Mouse (Mus musculus) c-Kit-positive CD71-positive TER-119-positive erythroid progenitor cells, embryonic 14.5 days (primary cell): Measurements from ENCODE around the gene Cxcl16.
"Not testable (repeated sequence)": the region's sequence is repeated elsewhere in the genome, so short reads cannot be mapped to it uniquely, and the experiment has no call there.

Experiments used
- DNase-seq: peaks from one replicate; pipeline ENCODE4 v3.0.0-alpha.2; 2013; ENCODE audit warnings: low spot score

Cxcl16 gene

DNA sequence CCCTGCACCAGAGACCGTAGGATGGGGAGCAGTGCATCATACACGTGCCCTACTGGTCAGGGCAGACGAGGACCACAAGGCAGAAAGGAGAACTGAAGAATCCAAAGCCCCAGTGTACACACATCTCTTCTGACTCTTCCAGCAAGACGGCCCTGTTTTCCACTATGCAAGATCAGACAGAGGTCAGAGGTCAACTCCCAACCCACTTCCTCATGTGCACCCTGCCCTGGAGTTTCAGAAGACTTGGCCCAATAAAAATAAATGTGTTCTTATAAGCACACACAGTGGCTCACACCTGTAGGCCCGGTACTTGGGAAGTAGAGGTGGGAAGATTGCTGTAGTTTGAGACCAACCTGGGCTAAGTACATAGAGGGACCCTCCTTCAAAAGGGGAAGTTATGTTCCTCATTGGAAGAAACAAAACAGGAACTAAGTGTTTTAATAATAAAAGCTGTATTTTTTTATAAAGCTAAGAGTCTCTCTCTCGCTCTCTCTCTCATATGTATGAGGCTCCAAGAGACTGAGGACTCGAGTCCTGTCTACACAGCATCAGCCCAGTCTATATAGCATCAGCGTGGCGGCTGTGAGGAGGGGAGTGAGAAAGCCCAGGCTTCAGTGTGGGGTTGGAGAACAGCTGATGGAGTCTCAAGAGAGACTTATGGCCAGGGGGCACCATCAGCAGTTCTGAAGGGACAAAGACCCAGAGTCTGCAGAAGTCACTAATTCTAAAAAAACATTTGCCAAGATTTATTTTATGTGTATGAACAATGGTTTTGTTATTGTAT, 6.3 kb downstream of the Cxcl16 start:
- DNase-seq, result no peak

DNA sequence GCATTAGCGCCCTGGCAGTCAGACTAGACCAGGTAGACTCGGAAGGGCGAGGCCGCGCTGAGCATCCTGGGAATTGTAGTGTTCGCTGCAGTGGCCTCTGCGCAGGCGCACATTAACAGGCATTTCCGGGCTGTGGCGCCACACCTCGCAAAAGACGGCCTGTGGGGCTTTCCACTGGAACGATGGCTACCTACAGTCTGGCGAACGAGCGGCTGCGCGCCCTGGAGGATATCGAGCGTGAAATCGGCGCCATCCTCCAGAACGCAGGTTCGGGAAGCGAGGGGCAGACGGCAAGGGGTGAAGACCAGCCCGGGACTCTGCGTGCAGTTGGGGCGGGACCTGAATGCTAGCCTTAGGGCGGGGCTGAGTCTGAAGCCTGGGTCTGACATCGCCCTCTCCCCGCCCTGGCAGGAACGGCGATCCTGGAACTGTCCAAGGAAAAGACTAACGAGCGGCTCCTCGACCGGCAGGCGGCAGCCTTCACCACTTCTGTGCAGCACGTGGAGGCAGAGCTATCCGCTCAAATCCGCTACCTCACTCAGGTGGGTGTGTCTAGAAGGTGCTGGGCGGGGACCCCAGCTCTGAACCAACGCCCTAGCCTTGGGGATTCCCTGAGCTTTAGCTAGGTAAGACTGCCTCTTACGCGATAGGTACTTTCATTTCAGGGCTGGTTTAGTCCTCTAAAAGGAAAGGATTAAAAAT, 7.8 kb downstream of the Cxcl16 start, which contains the start of gene Med11:
Med11 (plus strand) TSS at position 123 of the 702 bp plus-strand sequence.
- DNase-seq, result peak; percentile 94

DNA sequence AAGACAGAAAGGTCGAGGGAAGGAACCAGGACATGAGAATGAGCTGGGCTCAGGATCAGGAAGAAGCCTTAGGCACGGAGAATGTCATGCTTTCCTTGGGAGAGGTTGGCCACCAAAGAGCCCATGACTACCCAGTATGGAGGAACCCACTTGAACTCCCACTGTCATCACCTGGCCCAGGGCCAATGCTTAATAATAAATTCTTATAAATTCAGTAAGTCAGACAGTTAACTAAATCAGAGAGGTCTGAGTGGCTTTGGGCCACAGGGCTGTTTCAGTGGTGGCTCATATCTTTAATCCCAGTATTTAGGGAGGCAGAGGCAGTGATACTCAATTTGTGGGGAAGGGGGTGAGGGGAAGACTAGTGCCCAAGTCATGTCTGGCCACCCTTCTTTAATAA, 8.9 kb downstream of the Cxcl16 start:
- DNase-seq, result no peak

DNA sequence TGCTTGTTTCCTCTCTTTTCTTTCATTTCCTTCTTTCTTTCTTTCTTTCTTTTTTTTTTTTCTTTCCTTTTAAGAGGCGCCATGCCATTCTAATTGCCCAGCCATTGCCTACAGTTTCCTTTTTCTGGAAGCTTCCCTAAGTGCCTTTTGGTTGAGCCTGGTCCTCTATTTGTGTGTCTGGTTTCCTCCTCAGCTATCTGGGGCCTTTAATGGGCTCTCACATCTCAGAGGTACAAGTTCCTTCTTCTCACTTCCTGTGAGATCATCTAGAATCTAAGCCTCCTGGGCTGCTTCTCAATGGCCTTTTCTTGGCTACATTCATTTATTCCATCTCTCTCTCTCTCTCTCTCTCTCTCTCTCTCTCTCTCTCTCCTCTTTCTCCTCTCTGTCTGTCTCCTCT, 12.4 kb downstream of the Cxcl16 start:
- no peak for DNase-seq

DNA sequence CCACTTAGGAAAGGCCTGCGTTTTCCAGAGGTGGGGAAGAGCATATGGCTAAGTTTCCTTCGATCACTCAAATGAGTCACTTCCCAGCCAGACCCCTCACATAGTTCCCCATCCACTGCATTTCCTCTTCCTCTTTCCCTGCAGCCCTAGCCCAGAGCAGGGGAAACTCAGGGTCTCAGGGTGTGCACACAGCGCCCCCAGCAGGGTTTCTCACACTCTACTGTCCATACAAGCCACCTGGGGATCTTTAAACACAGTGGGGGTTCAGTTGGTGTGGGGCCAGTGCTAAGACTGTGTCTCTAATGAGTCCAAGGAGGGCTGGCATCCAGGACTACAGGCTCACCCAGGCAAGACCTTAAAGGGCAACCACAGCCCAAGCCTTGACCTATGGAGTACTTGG, 13.0 kb downstream of the Cxcl16 start:
- DNase-seq, result no peak

DNA sequence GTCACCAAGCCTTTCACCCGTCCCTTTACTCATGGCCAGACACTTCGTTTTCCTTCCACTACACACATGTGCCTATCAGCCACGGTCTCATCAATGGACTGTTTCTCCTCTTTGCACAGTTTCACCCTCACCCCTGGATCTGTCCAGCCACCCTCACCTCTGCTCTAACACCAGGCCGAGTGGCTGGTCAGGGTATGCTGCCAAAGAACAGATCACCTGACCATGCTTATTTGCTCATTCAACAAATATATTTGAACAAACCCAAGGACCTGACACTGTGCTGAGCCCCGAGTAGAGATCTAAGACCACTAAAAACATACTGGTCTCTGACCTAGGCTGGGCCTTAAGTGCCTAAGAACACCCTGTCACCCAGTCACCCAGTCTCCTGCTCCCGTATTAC, 15.1 kb downstream of the Cxcl16 start:
- no peak for DNase-seq

DNA sequence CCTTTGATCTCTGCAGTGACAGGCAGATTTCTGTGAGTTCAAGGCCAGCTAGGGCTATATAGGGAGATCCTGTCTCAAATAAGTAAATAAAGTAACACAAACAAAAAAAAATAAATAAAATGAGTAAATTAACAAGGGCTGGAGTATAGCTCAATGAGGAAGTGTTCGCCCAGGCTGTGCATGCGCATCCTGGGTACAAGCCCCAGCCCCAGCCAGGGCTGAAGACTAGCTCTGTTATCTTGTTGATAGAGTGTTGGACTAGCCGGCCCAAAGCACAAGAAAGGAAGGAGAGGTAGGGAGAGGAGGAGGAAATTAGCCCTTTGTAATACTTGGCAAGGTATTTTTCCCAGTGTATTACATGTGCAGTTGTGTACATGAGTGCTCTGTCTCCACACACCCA, 15.8 kb downstream of the Cxcl16 start:
- no peak for DNase-seq

DNA sequence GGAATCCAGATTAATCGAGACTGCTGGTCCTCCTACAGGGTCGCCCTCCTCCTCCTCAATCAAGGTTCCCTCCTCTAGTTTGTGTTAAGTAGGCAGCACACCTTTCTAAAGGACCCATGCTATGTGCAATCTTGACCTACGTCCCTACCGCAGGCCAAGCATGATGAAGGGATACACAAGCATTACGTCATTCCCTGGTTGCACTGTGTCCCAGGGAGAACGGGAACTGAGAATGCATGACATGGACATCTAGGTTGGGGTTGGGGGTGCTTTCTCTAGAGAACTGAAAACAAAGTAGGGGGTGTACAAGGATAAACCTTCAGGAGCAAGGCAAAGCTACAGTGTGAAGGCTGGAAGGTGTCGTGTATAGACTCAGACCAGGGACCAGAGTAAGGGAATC, 17.9 kb downstream of the Cxcl16 start:
- no peak for DNase-seq

DNA sequence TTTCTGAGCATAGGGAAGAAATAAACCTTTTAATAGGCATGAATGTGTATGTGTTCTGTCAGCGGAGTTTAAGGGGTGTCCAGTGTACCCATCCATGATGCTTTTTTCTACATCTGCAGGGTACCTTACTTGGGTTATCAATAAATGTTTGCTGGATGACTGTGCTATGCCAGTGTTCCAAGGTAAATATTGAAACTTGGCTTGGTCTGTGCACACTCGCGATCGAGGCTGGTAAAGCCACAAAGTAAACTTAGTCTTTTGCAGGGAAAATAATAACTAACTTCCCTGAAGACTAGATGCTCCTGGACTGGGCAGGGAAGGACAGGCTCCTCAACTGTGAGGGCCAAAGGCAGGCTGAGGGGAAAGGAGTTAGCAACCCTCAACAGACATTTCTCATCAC, 19.1 kb downstream of the Cxcl16 start:
- DNase-seq, result no peak

DNA sequence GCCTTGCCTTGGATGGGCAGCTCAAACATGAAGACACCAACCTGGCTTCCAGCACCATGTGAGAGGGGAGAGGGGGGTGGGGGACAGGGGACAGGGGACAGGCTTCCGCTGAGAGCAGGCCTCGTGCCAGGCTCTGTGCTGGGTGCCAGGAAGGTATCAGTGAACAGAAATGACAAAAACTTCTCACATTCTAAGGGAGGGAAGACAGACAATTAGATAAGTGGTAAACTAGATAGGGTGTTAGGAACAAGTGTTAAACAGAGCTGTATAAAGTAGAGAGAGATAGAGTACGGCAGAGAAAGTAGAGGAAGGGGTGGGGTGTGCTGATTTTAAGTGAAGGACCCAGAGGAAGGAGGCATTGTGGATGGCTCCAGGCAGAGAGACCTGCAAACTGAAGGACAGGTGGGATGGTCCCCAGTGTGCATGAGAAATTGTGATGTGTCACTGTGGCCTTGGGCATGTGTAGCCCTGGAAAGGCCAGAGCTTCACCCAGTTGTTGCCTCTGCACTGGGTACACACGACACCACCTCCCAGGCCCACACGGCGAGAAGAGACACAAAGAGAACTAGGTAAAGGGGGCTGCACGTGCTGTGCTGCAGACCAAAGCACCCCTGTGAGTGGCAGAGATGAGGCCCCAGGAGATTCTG, 20.9 kb downstream of the Cxcl16 start:
- no peak for DNase-seq

DNA sequence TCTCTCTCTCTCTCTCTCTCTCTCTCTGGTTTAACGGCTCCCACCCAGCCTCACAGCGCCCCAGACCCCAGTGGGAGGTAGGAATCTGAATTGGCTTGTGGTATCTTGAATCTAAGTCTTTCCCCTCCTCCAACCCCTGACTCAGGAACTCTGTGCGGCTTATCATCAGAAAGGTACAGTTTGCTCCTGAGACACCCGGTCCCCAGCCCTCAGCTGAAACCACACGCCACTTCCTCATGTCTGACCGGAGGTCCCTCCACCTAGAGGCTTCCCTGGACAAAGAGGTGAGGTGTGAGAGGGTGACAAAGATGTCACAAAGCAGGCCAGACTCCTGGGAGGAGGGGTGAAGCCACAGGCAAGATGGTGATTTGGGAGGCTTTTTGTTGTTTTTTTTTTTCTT, 22.4 kb downstream of the Cxcl16 start:
- no peak for DNase-seq

DNA sequence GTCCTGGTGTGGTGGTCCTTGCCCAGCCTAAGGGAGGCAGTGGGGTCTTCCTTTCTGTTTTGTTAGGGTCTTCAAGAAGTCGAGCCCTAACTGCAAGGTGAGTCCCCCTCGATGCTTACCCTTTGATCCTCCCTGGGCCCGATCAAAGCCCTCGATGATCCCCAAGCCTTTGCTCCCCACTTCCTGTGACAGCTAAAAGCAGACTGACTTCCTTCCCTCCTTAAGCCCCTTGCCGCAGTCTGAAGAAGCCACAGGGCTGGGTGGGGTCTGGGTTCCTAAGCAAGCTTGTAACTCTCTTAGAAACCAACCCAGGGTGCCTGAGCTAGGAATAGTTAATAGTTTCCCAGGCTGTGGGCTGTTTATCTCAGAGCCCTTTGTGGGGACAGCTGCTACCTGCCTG, 24.3 kb downstream of the Cxcl16 start:
- no peak for DNase-seq

DNA sequence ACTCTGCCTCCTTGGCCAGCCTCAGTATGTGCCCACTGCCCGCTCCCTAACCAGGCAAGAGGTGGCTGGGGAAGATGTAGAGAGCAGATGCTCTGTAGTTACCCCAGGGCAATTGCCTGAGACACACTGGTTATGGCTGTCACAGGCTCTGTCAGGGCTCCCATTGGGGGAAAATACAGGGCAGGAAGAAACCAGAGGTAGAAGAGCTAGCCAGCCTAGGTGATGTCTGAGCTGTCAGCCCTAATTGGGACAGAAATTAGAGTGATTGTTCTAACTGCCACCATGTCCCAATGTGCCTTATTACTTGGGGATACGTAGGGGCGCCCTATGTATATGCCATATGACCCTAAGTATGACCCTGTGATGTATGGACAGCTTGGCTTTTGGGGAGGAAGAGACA, 25.8 kb downstream of the Cxcl16 start:
- DNase-seq, result no peak

DNA sequence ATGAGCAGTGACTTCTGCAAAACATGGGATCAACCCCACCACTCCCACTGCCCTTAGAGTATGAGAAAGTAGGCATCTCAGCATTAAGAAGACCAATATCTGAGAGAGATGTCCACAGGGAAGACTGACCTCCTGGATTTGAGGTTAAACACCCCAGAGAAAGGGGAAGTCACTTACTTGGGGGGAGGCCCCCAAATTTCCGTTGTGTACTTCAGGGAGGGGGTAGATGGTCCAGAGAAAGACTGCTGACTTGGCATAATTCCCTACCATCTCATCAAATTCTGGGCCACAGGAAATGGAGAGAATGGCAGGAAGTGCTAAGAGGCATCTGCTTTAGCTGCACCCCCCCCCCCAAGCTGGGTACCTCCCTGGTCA, 26.2 kb downstream of the Cxcl16 start:
- DNase-seq, result no peak

DNA sequence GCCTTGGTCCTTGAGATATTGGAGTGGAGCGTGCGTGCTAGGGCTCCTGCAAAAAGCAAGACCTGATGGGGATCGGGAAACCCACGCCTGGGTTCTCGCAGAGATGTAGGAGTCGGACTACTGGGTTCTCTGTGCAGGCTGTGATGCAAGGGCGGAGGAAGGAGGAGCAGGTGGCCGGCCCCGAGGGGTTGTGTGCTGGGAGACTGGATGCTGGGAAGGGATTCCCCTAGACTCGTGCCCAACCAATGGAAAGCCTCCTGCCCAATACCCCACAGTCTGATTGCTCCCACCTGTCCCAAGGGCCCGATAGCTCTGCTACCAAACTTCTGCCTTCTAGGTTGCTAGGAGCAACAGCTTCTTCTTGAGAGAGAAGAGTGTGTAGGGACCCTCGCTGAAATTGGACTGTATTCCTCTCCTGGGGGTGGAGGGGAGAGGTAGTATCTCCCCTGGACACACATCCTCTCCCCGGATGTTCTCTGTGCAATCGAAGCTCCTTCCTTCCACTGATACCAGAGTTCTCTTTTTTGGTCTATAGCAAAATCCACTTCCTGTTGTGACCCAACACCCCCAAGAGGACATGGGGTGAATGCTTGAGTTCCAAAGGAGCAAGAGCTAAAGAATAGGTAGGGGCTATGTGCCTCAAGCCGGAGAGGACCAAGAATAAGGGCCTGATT, 26.8 kb downstream of the Cxcl16 start:
- DNase-seq, result peak; percentile 27

DNA sequence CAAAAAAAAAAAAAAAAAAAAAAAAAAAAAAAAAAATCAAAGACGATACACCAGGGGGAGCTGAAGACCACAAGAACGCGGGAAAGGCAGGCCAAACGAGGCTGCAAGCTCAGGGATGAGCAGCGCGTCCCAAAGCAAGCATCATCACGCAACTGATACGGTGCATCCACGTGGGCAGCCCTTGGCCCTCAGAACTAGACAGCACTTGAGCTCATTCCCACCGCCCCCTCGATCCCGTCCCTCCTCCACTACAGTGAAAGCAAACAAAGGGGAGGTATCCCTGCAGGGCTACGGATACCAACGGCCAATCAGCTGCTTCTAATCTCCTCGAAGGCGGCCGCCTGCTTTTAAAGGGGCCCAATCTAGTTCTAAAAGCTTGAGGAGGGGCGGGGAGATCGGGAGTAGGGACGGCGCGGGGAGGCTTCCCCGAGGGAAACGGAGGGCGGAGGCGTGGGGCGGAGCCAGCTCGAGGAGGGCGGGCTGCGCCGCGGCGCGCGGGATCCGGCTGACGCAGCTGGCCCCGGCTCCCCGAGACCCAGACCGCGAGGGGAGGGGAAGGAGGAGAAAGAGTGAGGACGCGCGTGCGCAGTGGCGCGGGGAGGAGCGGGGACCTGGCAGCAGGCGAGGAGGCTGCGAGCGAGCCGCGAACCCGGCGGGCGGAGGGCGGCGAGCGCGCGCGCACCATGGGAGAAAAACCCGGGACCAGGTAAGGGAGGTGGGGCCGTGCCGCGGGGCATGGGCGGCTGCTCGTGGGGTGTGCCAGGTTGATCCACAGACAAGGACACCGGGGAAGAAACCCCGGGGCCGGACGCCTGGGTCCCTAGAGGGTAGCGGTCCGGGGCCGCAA, 27.5 kb downstream of the Cxcl16 start, which contains the start of gene Arrb2:
Arrb2 (plus strand) TSS at position 588 of the 847 bp plus-strand sequence.
- DNase-seq, result peak; percentile 93

DNA sequence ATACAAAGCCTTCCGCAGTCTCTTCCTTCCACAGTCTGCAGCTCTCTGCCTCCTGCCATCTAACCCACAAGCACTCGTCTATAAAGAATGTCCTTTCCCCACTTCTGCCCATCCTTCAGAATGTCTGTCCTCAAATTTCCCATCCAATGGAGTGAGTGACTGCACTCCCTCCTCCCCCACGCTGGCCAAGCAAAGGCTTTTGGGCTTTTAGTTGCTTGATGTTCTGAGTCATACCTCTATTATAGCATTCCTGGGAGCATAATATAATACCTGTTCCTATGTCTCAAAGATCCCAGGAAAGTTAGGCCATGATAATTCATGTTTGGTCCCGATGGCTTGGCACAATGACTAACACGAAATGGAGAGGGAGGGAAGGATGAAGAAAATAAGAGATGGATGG, 28.2 kb downstream of the Cxcl16 start:
- DNase-seq, result no peak

DNA sequence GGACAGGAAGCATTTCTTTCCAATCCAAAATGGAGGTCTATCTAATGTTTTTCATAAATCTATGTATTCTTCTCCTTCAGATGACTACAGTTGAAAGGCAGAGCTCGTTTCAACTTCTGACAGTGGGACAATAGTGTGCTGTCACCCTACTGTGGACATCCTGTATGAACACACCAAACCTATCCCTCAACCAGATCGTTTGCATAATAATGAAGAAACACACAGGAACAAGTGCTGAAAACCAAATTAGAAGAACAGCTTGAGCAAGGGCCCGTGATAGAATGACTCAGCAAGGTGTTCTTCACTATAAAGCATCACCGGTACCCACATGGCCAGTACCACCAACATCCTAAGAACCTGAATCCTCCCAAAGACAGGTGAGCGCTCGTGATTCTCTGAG, 33.2 kb downstream of the Cxcl16 start:
- DNase-seq, result not testable (repeated sequence)

DNA sequence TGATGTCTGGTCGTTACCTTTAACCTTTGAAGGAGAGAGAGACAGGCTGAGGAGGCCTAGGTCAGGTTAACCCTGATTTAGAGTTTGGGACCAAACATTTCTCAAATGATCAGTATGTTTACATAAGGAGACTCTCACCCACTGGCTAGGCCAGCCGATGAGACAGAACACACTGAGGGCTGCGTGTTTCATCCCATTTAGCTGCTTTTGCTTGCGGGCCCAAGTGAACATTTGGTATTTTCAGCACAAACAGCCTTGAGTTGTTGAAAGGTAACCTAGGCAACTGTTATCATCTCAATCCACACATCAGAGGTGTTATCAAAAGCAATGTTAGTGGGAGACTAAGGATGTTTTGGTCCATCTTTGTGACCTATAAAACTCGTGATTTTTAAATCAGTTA, 40.3 kb downstream of the Cxcl16 start:
- DNase-seq, result no peak

DNA sequence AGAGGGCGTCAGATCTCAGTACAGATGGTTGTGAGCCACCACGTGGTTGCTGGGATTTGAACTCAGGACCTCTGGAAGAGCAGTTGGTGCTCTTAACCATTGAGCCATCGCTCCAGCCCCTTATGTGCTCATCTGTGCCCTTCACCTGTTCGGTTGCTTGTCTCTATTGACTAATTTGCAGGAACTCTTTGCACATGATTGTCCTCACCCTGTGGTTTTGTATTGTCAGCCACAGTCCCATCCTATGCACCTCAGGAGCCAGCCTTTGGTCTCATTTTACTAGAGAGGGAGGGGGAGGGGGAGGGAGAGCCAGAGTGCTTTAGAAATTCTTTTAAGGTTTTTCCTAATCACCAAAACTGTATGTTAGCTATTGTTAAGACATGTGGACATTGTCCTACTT, 41.6 kb downstream of the Cxcl16 start:
- DNase-seq, result no peak

DNA sequence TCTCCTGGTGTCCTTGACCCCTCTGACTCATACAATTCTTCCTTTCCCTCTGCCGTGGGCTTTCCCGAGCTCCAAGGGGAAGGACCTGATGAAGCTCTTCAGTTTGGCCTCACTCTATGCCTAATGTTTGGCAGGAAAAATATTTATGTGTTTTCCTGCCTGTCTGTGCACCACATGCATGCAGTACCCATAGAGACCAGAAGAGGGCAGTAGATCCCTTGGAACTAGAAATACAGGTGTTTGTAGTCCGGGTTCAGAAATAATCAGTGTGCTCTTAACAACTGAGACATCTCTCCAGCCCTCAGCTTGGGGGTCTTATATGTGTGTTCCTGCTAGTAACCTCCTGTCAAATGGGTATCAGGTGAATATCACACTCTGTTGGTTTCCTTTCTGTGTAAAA, 45.8 kb downstream of the Cxcl16 start:
- DNase-seq, result peak; percentile 80

DNA sequence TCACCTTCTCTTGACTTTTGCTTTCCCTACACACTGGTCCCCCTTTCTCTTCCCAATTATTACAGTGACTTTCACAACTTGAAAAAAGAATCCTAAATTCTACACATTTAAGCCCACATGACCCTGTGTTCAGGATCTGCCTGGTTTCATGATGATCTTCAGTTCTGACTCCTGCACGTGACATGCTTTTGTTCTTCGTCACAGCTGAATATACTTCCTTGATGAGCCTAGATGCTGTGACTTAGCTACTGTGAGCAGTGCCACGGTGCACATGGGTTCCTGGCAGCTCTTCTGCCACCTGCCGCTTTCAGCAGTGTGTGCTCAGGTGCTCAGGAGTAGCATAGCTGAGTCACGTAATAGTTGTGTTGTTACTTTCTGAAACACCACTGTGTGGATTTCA, 47.2 kb downstream of the Cxcl16 start:
- no peak for DNase-seq
